Mouse (Mus musculus) hindbrain, embryonic 12.5 days (tissue): ENCODE measurements at regions not wholly inside any gene's neighbourhood (a gene's known extent, or its start where the extent isn't known, plus 50 kb on each side); places are given as distances from the start of the nearest gene placed in this dataset.

Experiments used
- ATAC-seq: fragments of 200-750 bp; cut with Nextera tagmentation; 2 replicates; pipeline ENCODE4 v1.8.0; 2017; ENCODE audit warnings: moderate TSS enrichment; ENCODE audit not compliant: low FRiP score
- H3K27ac ChIP-seq: fragments of 300-500 bp; sonication (generic); 2 replicates; pipeline ENCODE4 v1.5.1; 2016; ENCODE audit warnings: mild to moderate bottlenecking
- H3K27me3 ChIP-seq: fragments of 300-500 bp; sonication (generic); 2 replicates; pipeline ENCODE4 v1.6.1; 2016; ENCODE audit warnings: mild to moderate bottlenecking
- H3K36me3 ChIP-seq: fragments of 300-500 bp; sonication (generic); 2 replicates; pipeline ENCODE4 v1.6.1; 2016; ENCODE audit warnings: mild to moderate bottlenecking
- H3K4me1 ChIP-seq: fragments of 300-500 bp; sonication (generic); 2 replicates; pipeline ENCODE4 v1.6.1; 2016
- H3K4me2 ChIP-seq: fragments of 300-500 bp; sonication (generic); replicated peaks from 2 replicates; pipeline ENCODE4 v1.6.1; 2016; ENCODE audit warnings: mild to moderate bottlenecking
- H3K4me3 ChIP-seq: fragments of 300-500 bp; sonication (generic); 2 replicates; pipeline ENCODE4 v1.5.1; 2016; ENCODE audit warnings: mild to moderate bottlenecking
- H3K9ac ChIP-seq: fragments of 300-500 bp; sonication (generic); 2 replicates; pipeline ENCODE4 v1.6.1; 2016; ENCODE audit warnings: mild to moderate bottlenecking, moderate library complexity
- H3K9me3 ChIP-seq: fragments of 300-500 bp; sonication (generic); replicated peaks from 2 replicates; pipeline ENCODE4 v1.6.1; 2016; ENCODE audit warnings: mild to moderate bottlenecking
- WGBS: fragments of 180-500 bp; shearing (Covaris S2); methylation state at CpG from one replicate; pipeline ENCODE4 v1.1.7; 2016; 5-methylcytosine and 5-hydroxymethylcytosine counted together

DNA sequence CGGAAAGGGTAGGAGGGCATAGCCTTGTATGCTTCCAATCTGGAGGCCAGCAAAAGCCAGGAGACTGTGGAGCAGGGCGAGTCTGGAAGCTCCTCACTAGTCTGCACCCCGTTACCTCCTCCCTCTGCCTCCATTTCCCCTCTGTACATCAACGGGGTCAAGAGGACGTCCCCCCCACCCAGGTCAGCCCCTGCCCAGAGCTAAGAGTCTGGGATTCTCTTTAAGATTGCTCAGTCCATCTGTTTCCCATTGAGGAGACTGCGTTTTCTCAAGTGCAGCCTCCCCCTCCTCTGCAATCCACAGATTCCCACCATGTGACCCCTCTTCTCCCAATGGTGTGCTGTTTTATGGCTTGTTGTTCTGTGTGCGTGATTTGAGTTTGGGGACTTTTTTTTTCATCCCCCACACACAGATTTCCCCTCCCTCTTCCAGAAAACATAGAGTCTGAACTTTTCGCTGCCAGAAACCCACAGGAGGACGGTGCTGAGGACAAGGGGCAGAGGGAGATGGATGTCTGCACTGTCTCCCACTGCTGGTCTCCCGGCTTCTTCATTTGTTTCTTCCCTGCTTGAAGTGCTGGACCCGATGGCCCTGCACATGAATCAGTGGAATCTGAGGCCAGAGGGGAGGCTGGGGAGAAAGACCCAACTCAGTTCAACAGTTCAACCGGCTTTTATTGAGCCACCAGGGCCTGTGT lies 162.6 kb downstream of the Cyp26b1 start:
- no peaks in the 10 kb centered on the region for H3K36me3 ChIP-seq
- no peak overlapping the region for H3K4me3 ChIP-seq
- no peaks in the 10 kb centered on the region for H3K9me3 ChIP-seq
- H3K9ac ChIP-seq: no peak overlapping the region
- H3K27me3 ChIP-seq: peaks cover 6% of the 10 kb centered on the region; the same call in 1 of the 2 replicates
- H3K27ac ChIP-seq: no peak overlapping the region
- H3K4me1 ChIP-seq: peaks cover 6% of the 10 kb centered on the region; the same call in 1 of the 2 replicates
- H3K4me2 ChIP-seq: 0 out of 2 replicates have a peak overlapping the region, but pooled peaks have one; percentile 0
- WGBS: 45% methylated on average over 12 of the region's 12 CpGs
- no peak for ATAC-seq

DNA sequence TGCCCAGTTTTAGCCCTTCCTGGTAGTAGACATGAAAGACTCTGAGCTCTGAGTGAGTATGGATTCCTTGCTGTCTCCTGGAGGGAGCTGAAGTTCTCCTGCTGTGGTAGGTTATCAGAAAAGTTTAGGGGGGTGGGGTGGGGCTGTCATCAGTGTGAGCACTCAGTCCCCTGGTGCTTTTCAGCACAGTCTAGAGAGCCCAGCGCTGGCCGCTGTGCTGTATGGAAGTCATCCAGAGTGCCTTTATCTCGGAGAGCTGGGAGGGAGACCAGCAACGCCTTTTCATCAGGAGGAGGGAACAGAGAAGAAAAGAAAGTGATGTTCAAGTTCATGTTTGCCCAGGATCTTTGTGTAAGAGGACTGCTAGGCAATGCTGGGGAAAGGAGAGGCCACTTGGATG lies 163.6 kb downstream of the Cyp26b1 start:
- Histone ChIP-seq H3K9ac (no peak overlapping the region), H3K4me1 (peaks cover 6% of the 10 kb centered on the region; the same call in 1 of the 2 replicates), H3K9me3 (no peaks in the 10 kb centered on the region), H3K4me3 (no peak overlapping the region), H3K27me3 (peaks cover 6% of the 10 kb centered on the region; the same call in 1 of the 2 replicates), H3K36me3 (no peaks in the 10 kb centered on the region), H3K4me2 (no peak overlapping the region), H3K27ac (no peak overlapping the region)
- ATAC-seq: no peak
- WGBS: 69% methylated on average over 4 of the region's 4 CpGs

DNA sequence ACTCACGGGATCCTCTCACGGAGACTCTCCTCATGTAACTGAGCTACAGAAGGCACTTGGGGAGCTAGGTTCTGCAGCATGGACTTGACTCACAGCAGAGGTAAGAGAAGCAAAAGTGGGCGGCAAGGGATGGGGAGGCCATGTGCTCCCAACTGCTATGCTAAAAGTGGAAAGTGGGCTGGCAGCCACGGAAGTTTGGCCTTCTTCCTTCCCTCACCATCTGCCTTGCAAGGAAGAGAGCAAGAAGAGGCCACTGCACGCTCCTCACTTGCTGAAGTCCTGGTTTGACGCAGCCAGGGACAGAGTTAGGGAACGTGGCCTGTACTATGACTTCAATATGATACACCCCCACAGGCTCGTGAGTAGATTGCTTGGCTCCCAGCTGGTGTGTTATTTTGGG lies 164.5 kb downstream of the Cyp26b1 start:
- H3K27ac ChIP-seq: no peak overlapping the region
- peaks cover 6% of the 10 kb centered on the region; the same call in 1 of the 2 replicates for H3K27me3 ChIP-seq
- no peaks in the 10 kb centered on the region for H3K9me3 ChIP-seq
- no peak overlapping the region for H3K4me3 ChIP-seq
- H3K4me1 ChIP-seq: peaks cover 6% of the 10 kb centered on the region; the same call in 1 of the 2 replicates
- H3K36me3 ChIP-seq: no peaks in the 10 kb centered on the region
- WGBS: 83% methylated on average over 8 of the region's 8 CpGs
- no peak overlapping the region for H3K4me2 ChIP-seq
- ATAC-seq: no peak
- H3K9ac ChIP-seq: no peak overlapping the region

DNA sequence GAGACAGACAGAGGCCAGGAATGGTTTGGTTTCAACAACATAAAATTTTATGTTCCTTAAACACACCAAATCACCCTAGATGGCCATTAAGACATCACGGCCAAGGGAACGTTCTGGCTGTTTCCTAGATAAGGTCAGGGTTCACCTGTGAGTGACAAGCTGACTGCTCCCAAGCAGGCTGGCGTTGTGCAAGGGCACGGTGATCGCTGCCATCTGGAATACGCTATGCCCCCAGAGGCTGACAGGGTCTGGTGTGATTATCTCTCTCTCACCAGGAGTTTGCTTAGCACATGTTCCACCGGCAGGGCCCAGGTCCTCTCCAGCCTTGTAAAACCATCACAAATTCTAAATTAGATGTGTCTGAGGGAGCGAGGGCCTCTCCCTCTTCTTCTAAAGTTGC lies 167.0 kb downstream of the Cyp26b1 start:
- ATAC-seq: no peak
- H3K36me3 ChIP-seq: no peaks in the 10 kb centered on the region
- H3K27ac ChIP-seq: no peak overlapping the region
- no peak overlapping the region for H3K4me2 ChIP-seq
- H3K9me3 ChIP-seq: no peaks in the 10 kb centered on the region
- H3K4me3 ChIP-seq: no peak overlapping the region
- no peak overlapping the region for H3K9ac ChIP-seq
- H3K4me1 ChIP-seq: peaks cover 8% of the 10 kb centered on the region; the same call in 1 of the 2 replicates
- peaks cover 3% of the 10 kb centered on the region; the same call in 1 of the 2 replicates for H3K27me3 ChIP-seq
- 72% methylated on average over 8 of the region's 8 CpGs for WGBS

DNA sequence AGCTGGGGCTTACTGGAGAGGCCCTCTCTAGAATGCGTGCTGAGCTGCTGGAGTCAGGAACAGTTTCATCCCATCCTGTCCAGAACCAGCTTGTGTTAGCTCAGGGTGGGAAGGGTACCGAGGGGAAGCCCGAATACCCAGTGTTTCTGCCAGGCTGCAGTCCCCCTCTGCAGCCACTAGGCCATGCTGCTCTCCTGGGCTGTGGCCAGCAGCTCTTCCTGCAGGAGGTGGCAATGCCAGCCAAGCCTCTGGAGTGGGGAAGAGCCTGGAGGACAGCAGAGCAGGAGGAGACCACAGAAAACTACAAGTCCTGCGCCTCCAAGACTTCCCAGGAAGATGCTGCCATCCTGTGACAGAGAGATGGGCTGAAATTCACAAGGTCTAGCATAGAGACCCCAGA lies 167.9 kb downstream of the Cyp26b1 start:
- H3K4me1 ChIP-seq: peaks cover 5% of the 10 kb centered on the region; the same call in 1 of the 2 replicates
- no peak overlapping the region for H3K4me3 ChIP-seq
- no peaks in the 10 kb centered on the region for H3K9me3 ChIP-seq
- no peak for ATAC-seq
- WGBS: 52% methylated on average over 4 of the region's 4 CpGs
- H3K27ac ChIP-seq: no peak overlapping the region
- H3K27me3 ChIP-seq: peaks cover 1% of the 10 kb centered on the region; the same call in 1 of the 2 replicates
- H3K36me3 ChIP-seq: no peaks in the 10 kb centered on the region
- H3K9ac ChIP-seq: no peak overlapping the region
- no peak overlapping the region for H3K4me2 ChIP-seq

DNA sequence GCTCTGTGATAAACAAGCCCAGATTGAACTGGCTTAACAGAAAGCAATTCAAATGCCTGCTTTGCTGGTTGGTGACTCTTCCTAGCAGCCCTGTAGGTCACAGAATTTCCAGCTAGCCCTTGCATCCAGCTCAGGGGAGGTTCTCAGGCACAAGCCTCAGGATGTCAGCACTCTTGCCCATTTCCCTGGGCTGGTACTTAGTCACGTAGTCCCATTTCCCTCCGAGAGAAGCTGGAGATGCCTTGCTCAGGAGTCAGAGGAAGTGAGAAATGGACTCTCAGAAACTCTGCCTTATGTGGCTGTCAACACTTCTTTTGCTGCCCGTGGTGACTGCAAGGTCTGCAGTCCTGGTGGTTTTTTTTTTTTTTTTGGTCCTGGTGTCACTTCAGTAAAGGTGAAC lies 170.8 kb downstream of the Cyp26b1 start:
- no peak overlapping the region for H3K4me2 ChIP-seq
- H3K4me1 ChIP-seq: peaks cover 2% of the 10 kb centered on the region; the same call in 1 of the 2 replicates
- H3K9ac ChIP-seq: no peak overlapping the region
- no peaks in the 10 kb centered on the region for H3K36me3 ChIP-seq
- no peak for ATAC-seq
- WGBS: 65% methylated on average over 3 of the region's 3 CpGs
- no peaks in the 10 kb centered on the region for H3K27me3 ChIP-seq
- no peak overlapping the region for H3K4me3 ChIP-seq
- H3K27ac ChIP-seq: no peak overlapping the region
- H3K9me3 ChIP-seq: no peaks in the 10 kb centered on the region

DNA sequence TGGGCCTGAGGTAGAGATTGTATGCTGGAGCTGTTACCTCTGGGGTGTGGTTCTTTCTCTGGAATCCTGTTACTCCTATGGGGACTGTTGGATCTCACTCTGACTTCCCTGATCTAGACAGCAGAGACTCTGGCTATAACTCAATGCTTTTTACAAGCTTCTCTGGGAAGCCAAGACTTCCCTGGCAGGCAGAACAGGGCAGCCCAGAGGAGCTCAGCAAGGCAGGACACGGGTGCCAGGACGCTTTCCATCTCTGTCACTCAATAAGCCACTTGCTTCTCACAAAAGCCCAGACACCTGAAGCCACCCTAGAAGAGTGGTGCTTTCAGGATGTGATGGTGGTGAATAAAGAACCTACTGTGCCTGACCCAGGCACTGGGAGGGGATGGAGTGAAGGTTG lies 174.0 kb downstream of the Cyp26b1 start:
- no peak overlapping the region for H3K27ac ChIP-seq
- WGBS: 87% methylated on average over 2 of the region's 2 CpGs
- ATAC-seq: no peak

DNA sequence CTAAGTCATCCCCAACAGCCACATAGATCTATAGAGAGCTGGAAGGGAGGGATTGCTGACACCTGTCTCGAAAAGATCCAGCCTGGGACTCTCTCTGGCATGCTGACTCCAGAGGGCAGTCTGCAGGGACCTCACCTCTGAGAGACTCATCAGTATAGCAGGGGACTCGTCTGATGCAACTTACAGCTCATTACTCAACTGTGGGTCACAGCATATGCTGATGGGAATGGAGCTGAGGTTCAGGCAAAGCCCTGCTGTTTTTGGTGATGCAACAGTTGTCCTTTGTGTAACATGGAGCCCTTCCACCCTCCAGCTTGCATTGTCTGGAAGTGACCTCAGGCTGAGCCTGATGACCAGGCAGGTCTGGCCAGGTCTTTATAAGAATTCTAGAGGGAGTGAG lies 174.4 kb downstream of the Cyp26b1 start:
- no peaks in the 10 kb centered on the region for H3K9me3 ChIP-seq
- 78% methylated on average over 2 of the region's 2 CpGs for WGBS
- H3K4me1 ChIP-seq: peaks cover 5% of the 10 kb centered on the region; the same call in 1 of the 2 replicates
- no peaks in the 10 kb centered on the region for H3K27me3 ChIP-seq
- H3K36me3 ChIP-seq: no peaks in the 10 kb centered on the region
- H3K4me3 ChIP-seq: no peak overlapping the region
- no peak overlapping the region for H3K4me2 ChIP-seq
- H3K27ac ChIP-seq: no peak overlapping the region
- no peak for ATAC-seq
- H3K9ac ChIP-seq: no peak overlapping the region

More for the DNA sequence above, 174.0 kb downstream of the Cyp26b1 start:
- Histone ChIP-seq H3K36me3 (no peaks in the 10 kb centered on the region), H3K27me3 (no peaks in the 10 kb centered on the region), H3K9me3 (no peaks in the 10 kb centered on the region), H3K4me2 (no peak overlapping the region), H3K9ac (no peak overlapping the region), H3K4me3 (no peak overlapping the region), H3K4me1 (peaks cover 5% of the 10 kb centered on the region; the same call in 1 of the 2 replicates)

DNA sequence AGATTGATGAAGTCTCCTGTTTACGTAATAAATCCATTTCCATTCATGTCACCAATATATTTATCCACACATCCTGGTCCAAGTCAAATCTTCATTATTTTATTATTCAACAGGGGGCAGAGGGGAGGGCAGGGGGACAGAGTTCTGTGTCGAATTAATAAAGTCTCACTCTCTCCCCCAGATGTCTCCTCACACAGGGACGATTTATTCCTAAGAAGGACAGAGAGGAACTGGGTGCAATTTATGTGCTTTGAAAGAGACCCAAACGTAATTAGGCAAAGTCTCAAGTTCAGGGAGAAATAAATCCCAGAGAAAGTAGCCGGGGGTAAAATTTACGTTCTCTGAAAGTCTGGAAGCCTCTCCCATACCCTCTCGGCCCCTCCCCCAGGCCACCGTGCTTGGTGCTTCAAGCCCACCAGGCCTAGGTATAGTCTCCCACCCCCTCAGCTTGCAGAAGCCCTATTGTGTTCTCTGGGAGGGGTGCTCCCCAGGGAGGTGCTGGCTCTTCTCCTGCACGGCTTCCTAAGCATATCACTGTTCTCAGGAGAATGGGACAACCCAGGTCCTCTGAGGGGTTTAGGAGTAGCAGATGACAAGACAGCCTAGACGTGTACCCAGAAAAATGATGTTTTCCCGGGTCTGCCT lies 176.6 kb downstream of the Cyp26b1 start:
- H3K27ac ChIP-seq: no peak overlapping the region
- H3K36me3 ChIP-seq: no peaks in the 10 kb centered on the region
- H3K4me3 ChIP-seq: no peak overlapping the region
- H3K9ac ChIP-seq: no peak overlapping the region
- no peak for ATAC-seq
- H3K27me3 ChIP-seq: no peaks in the 10 kb centered on the region
- H3K4me2 ChIP-seq: no peak overlapping the region
- no peaks in the 10 kb centered on the region for H3K9me3 ChIP-seq
- WGBS: 63% methylated on average over 11 of the region's 11 CpGs
- 0 out of 2 replicates have a peak, but pooled peaks cover 3% of the 10 kb centered on the region for H3K4me1 ChIP-seq

DNA sequence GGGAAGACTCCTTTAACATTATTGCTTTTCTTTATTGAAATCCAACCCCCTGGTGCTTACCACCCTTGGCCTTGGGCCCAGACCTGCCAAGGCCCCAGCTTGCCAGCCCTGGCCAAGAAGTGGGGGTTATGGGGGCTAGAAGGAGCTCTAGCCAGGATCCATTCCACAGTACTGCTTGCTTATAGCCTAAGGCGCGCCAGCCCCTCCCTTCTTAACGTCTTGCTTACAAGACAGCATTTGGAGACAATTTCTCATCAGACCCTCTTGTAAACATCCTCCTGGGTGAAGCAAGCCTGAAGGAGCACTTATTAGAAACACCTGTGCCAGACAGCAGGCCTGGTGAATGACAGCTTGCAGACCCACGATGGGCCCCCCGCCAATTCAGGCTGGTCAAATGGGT lies 179.3 kb downstream of the Cyp26b1 start:
- Histone ChIP-seq H3K9me3 (no peaks in the 10 kb centered on the region), H3K4me2 (no peak overlapping the region), H3K27ac (no peak overlapping the region), H3K36me3 (no peaks in the 10 kb centered on the region), H3K4me3 (no peak overlapping the region), H3K4me1 (0 out of 2 replicates have a peak, but pooled peaks cover 3% of the 10 kb centered on the region), H3K27me3 (no peaks in the 10 kb centered on the region), H3K9ac (no peak overlapping the region)
- WGBS: 66% methylated on average over 5 of the region's 5 CpGs
- no peak for ATAC-seq

DNA sequence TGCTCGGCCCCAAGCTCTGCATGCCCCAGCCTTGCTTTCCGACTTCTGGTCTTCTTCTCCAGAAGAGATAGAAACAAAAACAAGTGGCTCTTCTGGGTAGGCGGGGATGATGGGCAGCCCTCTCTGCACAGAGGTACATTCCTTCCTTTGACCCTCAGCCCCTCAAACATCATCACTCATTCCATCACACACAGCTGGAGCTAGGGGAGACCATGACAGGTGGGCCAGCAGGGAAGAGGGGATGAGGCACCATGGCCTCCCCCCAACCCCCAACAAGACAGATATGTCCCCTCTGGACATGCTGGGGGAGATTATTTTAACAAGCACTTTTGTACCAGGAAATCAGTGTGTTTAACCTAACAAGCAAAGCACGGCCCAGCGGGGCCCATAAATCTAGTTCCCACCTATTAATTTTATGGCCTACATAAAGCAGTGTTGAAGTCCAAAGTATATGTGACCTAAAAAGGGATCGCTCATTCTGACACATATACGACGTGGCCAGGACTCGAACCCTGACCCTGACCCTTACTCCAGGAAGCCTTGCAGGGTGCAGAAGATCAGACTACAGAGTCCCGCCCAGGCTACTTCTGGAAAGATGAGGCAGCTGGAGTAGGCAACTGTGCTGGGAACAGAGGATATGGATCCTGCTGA lies 183.7 kb downstream of the Cyp26b1 start:
- no peak for ATAC-seq

DNA sequence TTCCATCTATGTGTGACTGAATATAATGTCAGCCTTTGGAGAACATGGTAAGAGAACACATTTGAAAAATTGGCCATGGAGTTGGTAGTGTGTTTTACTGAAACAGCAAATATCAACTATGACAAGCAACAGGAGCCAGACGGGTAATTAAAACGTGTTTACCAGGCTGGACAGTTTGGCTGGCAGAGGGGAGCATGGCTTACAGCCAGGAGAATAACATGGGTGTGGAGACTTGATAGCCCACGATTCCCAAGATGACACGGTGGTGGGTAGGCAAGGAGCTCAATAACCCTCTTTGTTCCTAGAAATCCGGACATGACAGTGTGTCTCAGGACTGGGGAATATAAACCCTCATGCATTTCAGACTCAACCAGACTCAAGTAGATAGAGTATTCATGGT lies 185.2 kb downstream of the Cyp26b1 start:
- Histone ChIP-seq H3K27me3 (no peaks in the 10 kb centered on the region), H3K4me3 (no peak overlapping the region), H3K4me2 (no peak overlapping the region), H3K9ac (no peak overlapping the region), H3K36me3 (no peaks in the 10 kb centered on the region), H3K27ac (no peak overlapping the region), H3K4me1 (no peaks in the 10 kb centered on the region), H3K9me3 (no peaks in the 10 kb centered on the region)
- 82% methylated on average over 5 of the region's 5 CpGs for WGBS
- ATAC-seq: no peak

More for the DNA sequence above, 183.7 kb downstream of the Cyp26b1 start:
- Histone ChIP-seq H3K4me1 (no peaks in the 10 kb centered on the region), H3K9ac (no peak overlapping the region), H3K4me2 (no peak overlapping the region), H3K36me3 (no peaks in the 10 kb centered on the region), H3K27ac (no peak overlapping the region), H3K27me3 (no peaks in the 10 kb centered on the region), H3K9me3 (no peaks in the 10 kb centered on the region), H3K4me3 (no peak overlapping the region)
- 78% methylated on average over 10 of the region's 10 CpGs for WGBS
